Mouse (Mus musculus) stomach, embryonic 16.5 days (tissue): ENCODE data around the gene Pop5. TPM values are rescaled to one million over a fixed set of nuclear protein-coding genes. Genes with fewer than 3 reads are reported as not detected.
A peak's percentile ranks its signal among the peaks of the same experiment; 100 is the strongest.

ENCODE experiments used
- ATAC-seq: fragments of 200-750 bp; cut with Nextera tagmentation; 2 replicates; pipeline ENCODE4 v1.8.0; 2017; ENCODE audit warnings: moderate number of reproducible peaks, moderate TSS enrichment; ENCODE audit not compliant: insufficient read depth, low FRiP score
- H3K27ac ChIP-seq: fragments of 300-500 bp; sonication (generic); 2 replicates; pipeline ENCODE4 v1.5.1; 2014; ENCODE audit warnings: low read length
- H3K27me3 ChIP-seq: fragments of 300-500 bp; sonication (generic); 2 replicates; pipeline ENCODE4 v1.6.1; 2014; ENCODE audit warnings: low read length, control low read depth, mixed read lengths; ENCODE audit not compliant: control insufficient read depth, insufficient read depth
- H3K36me3 ChIP-seq: fragments of 300-500 bp; sonication (generic); 2 replicates; pipeline ENCODE4 v1.6.1; 2014; ENCODE audit warnings: low read length; ENCODE audit not compliant: control insufficient read depth, insufficient read depth
- H3K4me1 ChIP-seq: fragments of 300-500 bp; sonication (generic); 2 replicates; pipeline ENCODE4 v1.6.1; 2014; ENCODE audit warnings: low read length, control low read depth, mixed read lengths; ENCODE audit not compliant: control insufficient read depth, insufficient read depth
- H3K4me2 ChIP-seq: fragments of 300-500 bp; sonication (generic); 2 replicates; pipeline ENCODE4 v1.6.1; 2014; ENCODE audit warnings: low read depth, low read length, mixed read lengths
- H3K4me3 ChIP-seq: fragments of 300-500 bp; sonication (generic); replicated peaks from 2 replicates; pipeline ENCODE4 v1.5.1; 2014; ENCODE audit warnings: mild to moderate bottlenecking, low read length
- H3K9ac ChIP-seq: fragments of 300-500 bp; sonication (generic); 2 replicates; pipeline ENCODE4 v1.6.1; 2014; ENCODE audit warnings: low read length
- H3K9me3 ChIP-seq: fragments of 300-500 bp; sonication (generic); replicated peaks from 2 replicates; pipeline ENCODE4 v1.6.1; 2016; ENCODE audit warnings: low read length, control low read depth; ENCODE audit not compliant: control insufficient read depth
- WGBS: fragments of 180-500 bp; shearing (Covaris S2); extraction: QIAGEN DNeasy Blood & Tissue Kit; methylation state at CpG from one replicate; pipeline ENCODE4 v1.1.7; 2014; 5-methylcytosine and 5-hydroxymethylcytosine counted together
- polyA plus RNA-seq: library from polyadenylated mRNA; unstranded; fragments of >200 nt; fragmentation: Nextera tagmentation; extraction: Ambion mirVana; gene quantifications from 2 replicates; pipeline ENCODE4 v1.2.1, GENCODE M21; 2015

Gene Pop5
- polyA plus RNA-seq, 1 experiment from 2014 or later = 100 TPM

- H3K27me3 ChIP-seq = no peaks in the 10 kb centered on the region
- H3K4me3 ChIP-seq = no peak overlapping the region
- WGBS = 41% methylated on average over 3 of the region's 3 CpGs
- H3K4me2 ChIP-seq = no peak overlapping the region
- no peak for ATAC-seq
- H3K9ac ChIP-seq = no peak overlapping the region
- no peaks in the 10 kb centered on the region for H3K36me3 ChIP-seq
- H3K9me3 ChIP-seq = no peaks in the 10 kb centered on the region
- peak overlapping the region; percentile 17; the same call in 1 of the 2 replicates for H3K27ac ChIP-seq
- peaks cover 32% of the 10 kb centered on the region for H3K4me1 ChIP-seq
These were observed 32.6 kb downstream of the Pop5 start for GRCm38 (mm10) chr5:115268266-115268665.

DNA sequence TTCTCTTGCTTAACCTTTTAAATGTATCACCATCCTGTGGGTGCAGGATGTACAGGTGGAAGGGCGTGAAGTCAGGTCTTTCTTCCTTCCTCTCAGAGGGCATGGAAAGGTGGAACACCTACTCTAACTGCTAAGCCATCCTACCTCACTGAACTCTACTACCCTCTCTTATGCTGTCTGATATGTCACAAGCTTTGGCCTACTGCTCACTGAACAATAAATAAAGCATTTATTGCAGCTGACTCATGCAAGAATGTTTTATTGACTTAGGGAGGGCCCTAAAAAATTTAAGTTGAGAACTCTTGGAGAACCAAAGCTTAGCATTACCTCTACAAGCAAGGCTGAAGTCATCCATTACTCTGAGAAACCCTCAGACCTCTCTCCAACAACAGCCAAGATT, 34.3 kb downstream of the Pop5 start:
- no peak for ATAC-seq
- Histone ChIP-seq H3K27ac (no peak overlapping the region), H3K4me1 (peaks cover 34% of the 10 kb centered on the region), H3K4me3 (0 out of 2 replicates have a peak overlapping the region, but pooled peaks have one; percentile 73), H3K36me3 (no peaks in the 10 kb centered on the region), H3K9me3 (no peaks in the 10 kb centered on the region), H3K9ac (peak overlapping the region; percentile 85; the same call in 1 of the 2 replicates), H3K27me3 (no peaks in the 10 kb centered on the region), H3K4me2 (peak overlapping the region; percentile 74)
- WGBS = 86% methylated on average over 1 of the region's 1 CpGs

DNA sequence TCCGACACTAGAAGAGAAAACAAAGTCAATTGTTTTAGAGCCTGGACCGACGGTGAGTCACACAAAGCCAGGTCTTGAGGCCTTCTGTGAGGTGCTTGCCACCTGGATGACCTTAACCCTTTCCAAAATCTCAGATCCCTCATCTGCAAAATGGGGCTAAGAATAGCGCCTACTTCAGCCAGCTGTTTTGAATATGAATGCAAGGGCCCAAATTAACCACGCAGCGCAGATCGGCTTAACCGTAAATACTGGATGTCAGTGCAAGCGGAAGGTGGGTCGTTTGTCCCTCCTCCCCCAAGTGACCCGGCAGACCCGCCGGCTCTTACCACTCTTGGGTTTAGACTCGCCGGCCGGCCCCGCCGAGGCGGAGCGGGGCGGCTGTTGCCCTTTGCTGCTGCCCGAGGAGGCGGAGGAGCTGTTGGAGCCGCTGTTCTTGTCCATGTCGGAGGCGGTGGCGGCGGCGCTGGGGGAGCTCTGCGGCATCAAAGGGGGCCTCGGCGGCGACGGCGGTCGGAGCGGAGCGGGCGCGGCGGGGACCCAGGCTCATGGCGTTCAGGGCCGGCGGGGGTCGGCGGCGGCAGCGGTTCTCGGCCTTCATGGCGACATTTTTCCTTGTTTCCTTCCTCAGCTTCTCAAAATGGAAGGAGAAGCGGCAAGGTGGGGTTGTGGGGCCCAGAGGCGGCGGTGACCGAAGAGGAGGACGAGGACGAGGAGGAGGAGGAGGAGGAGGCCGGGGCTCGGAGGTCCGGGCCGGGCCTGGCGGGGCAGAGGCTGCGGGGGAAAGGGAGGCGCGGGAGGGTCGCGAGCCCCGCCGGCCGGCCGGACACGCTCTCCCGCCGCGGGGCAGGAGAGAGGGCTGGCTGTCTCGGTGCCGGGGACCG, 36.5 kb downstream of the Pop5 start:
- Histone ChIP-seq H3K9ac (peak overlapping the region; percentile 85), H3K27me3 (no peaks in the 10 kb centered on the region), H3K9me3 (no peaks in the 10 kb centered on the region), H3K4me1 (peaks cover 24% of the 10 kb centered on the region), H3K4me2 (peak overlapping the region; percentile 74), H3K27ac (peak overlapping the region; percentile 78), H3K36me3 (no peaks in the 10 kb centered on the region), H3K4me3 (peak overlapping the region; percentile 73)
- no peak; the same call in 1 of the 2 replicates for ATAC-seq
- WGBS = under 1% methylated on average over 74 of the region's 77 CpGs

GRCm38 (mm10) chr5:115272812-115273548, 37.3 kb downstream of the Pop5 start, which contains the start of gene Rnf10:
TSS of gene Rnf10 (minus strand) at chr5:115272898.
- H3K4me1 ChIP-seq = peaks cover 19% of the 10 kb centered on the region
- no peaks in the 10 kb centered on the region for H3K9me3 ChIP-seq
- no peaks in the 10 kb centered on the region for H3K36me3 ChIP-seq
- peak within 1 kb of the TSS; percentile 85 for H3K9ac ChIP-seq
- H3K27me3 ChIP-seq = no peaks in the 10 kb centered on the region
- WGBS = 12% methylated on average over 26 of the region's 26 CpGs
- peak within 1 kb of the TSS; percentile 73 for H3K4me3 ChIP-seq
- ATAC-seq = peak; percentile 91
- H3K27ac ChIP-seq = peak within 1 kb of the TSS; percentile 78
- H3K4me2 ChIP-seq = peak within 1 kb of the TSS; percentile 74

DNA sequence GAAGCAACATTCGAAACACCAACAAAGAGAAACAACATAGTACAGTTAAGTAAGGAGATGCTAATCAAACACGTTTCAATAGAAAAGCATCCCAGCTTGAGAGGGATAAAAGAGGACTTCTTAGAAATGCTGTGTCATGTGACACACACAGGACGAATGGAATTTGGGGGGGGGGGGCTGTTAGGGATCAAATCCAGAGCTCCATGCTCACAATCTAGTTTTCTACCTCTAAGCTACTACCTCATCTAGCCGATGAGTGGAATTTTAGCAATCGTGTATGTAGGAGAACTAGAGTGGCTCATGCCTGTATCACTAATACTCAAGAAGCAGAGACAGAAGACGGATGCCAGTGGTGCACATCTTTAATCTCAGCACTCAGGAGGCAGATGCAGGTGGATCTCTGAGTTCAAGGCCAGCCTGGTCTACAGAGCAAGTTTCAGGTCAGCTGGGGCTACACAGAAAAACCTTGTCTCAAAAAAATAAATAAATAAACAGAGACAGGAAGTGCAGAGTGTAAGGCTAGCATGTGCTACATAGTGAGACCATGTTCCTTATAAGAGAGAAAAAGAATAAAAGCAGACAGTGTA, 38.0 kb downstream of the Pop5 start:
- no peaks in the 10 kb centered on the region for H3K36me3 ChIP-seq
- H3K4me2 ChIP-seq = peak overlapping the region; percentile 55; the same call in 1 of the 2 replicates
- H3K27me3 ChIP-seq = no peaks in the 10 kb centered on the region
- no peak overlapping the region; the same call in 1 of the 2 replicates for H3K9ac ChIP-seq
- no peak for ATAC-seq
- H3K4me3 ChIP-seq = no peak overlapping the region
- WGBS = 71% methylated on average over 6 of the region's 6 CpGs
- peaks cover 19% of the 10 kb centered on the region for H3K4me1 ChIP-seq
- no peaks in the 10 kb centered on the region for H3K9me3 ChIP-seq
- peak overlapping the region; percentile 77 for H3K27ac ChIP-seq

DNA sequence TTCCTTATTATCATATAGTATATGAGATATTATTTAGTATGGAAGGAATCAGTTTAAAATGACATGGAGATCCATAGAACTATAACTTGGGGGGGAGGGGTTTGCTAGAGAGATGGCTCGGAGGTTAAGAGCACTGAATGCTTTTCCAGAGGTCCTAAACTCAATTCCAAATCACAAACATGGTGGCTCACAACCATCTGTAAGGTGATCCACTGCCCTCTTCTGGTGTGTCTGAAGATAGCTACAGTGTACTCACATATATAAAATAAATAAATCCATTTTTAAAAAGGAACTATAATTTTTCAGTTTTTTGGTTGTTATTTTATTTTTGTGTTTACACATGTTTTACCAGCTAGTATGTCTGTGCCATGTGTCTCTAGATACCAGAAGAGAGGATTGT, 38.7 kb downstream of the Pop5 start:
- H3K27me3 ChIP-seq = no peaks in the 10 kb centered on the region
- no peak for ATAC-seq
- no peaks in the 10 kb centered on the region for H3K9me3 ChIP-seq
- no peaks in the 10 kb centered on the region for H3K36me3 ChIP-seq
- WGBS = 60% methylated on average over 1 of the region's 1 CpGs
- H3K27ac ChIP-seq = no peak overlapping the region
- H3K4me2 ChIP-seq = no peak overlapping the region
- H3K4me3 ChIP-seq = no peak overlapping the region
- no peak overlapping the region for H3K9ac ChIP-seq
- peaks cover 19% of the 10 kb centered on the region for H3K4me1 ChIP-seq

DNA sequence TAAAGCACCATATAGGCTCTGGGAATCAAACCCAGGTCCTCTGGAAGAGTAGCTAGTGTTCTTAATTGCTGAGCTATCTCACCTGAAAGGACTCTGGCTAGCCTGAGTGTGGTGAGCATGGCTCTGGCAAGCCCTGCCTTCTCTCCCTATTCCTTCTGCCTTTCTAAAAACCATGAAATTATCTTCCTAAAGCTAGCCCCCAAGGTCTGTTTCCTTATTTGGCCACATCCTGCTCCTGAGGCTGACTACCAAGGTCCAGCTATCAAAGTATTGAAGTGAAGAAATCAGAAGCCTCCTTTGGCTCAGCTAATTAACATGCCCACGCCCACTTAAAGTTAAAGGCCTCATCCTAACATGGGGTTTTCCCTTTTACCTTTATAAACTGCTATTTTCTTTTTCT, 39.1 kb downstream of the Pop5 start:
- 68% methylated on average over 1 of the region's 1 CpGs for WGBS
- Histone ChIP-seq H3K9me3 (no peaks in the 10 kb centered on the region), H3K36me3 (no peaks in the 10 kb centered on the region), H3K9ac (no peak overlapping the region), H3K27me3 (no peaks in the 10 kb centered on the region), H3K4me3 (no peak overlapping the region), H3K27ac (no peak overlapping the region), H3K4me2 (no peak overlapping the region), H3K4me1 (peaks cover 17% of the 10 kb centered on the region)
- no peak for ATAC-seq

- Histone ChIP-seq H3K27me3 (no peaks in the 10 kb centered on the region), H3K4me3 (no peak overlapping the region), H3K4me1 (peaks cover 9% of the 10 kb centered on the region), H3K4me2 (no peak overlapping the region), H3K27ac (no peak overlapping the region), H3K36me3 (no peaks in the 10 kb centered on the region), H3K9me3 (no peaks in the 10 kb centered on the region), H3K9ac (no peak overlapping the region)
- no peak for ATAC-seq
- WGBS = 37% methylated on average over 14 of the region's 14 CpGs
These were observed 40.4 kb downstream of the Pop5 start for GRCm38 (mm10) chr5:115275998-115276397.
